Mouse (Mus musculus) ES-E14 (cell line): ENCODE measurements around the gene Ppp6r2. TPM values are rescaled to one million over a fixed set of nuclear protein-coding genes. Genes with fewer than 3 reads are reported as not detected.

Source experiments
- DNase-seq: peaks from one replicate; pipeline ENCODE4 v3.0.0-alpha.2; 2013; ENCODE audit warnings: low read depth, low spot score
- H3K27ac ChIP-seq: 2 replicates; pipeline ENCODE4 v1.5.1; 2012; ENCODE audit warnings: low read depth, mild to moderate bottlenecking, low read length, moderate library complexity, mixed read lengths; ENCODE audit not compliant: poor library complexity, insufficient read depth, severe bottlenecking
- H3K36me3 ChIP-seq: 2 replicates; pipeline ENCODE4 v1.6.1; 2012; ENCODE audit warnings: mild to moderate bottlenecking, low read length, moderate library complexity, mixed read lengths; ENCODE audit not compliant: control insufficient read depth, poor library complexity, insufficient read depth, severe bottlenecking
- H3K4me1 ChIP-seq, 2 experiments: fragments of 150-350 bp in 1 of 2; sonication (generic) in 1 of 2; 2 replicates each; pipeline ENCODE4 v1.6.1; 2012; ENCODE audit warnings: low read length in 2 of 2, mild to moderate bottlenecking in 1 of 2, mixed read lengths in 1 of 2; ENCODE audit not compliant: control insufficient read depth in 2 of 2, insufficient read depth in 2 of 2, poor library complexity in 1 of 2
- H3K4me3 ChIP-seq, 2 experiments: fragments of 150-350 bp in 1 of 2; sonication (generic) in 1 of 2; 2 replicates each; pipeline ENCODE4 v1.5.1; 2012; ENCODE audit warnings: low read length in 2 of 2, low read depth in 1 of 2, mild to moderate bottlenecking in 1 of 2, mixed read lengths in 1 of 2; ENCODE audit not compliant: insufficient read depth in 1 of 2, poor library complexity in 1 of 2, severe bottlenecking in 1 of 2
- H3K9ac ChIP-seq: 2 replicates; pipeline ENCODE4 v1.6.1; 2012; ENCODE audit warnings: low read depth, mild to moderate bottlenecking, low read length, mixed read lengths; ENCODE audit not compliant: poor library complexity, insufficient read depth, severe bottlenecking
- H3K9me3 ChIP-seq: fragments of 150-350 bp; sonication (generic); 2 replicates; pipeline ENCODE4 v1.6.1; 2012; ENCODE audit warnings: low read depth, mild to moderate bottlenecking, low read length; ENCODE audit not compliant: control insufficient read depth, insufficient read depth
- CHD2 ChIP-seq: IDR thresholded peaks from 2 replicates; pipeline ENCODE4 v1.6.1; 2014; ENCODE audit warnings: mild to moderate bottlenecking, low read depth, low read length, inconsistent platforms
- HCFC1 ChIP-seq: IDR thresholded peaks from 2 replicates; pipeline ENCODE4 v1.6.1; 2012; ENCODE audit warnings: low read length, inconsistent platforms, borderline replicate concordance; ENCODE audit not compliant: insufficient read depth
- MAFK ChIP-seq: IDR thresholded peaks from 2 replicates; pipeline ENCODE4 v1.6.1; 2014; ENCODE audit warnings: mild to moderate bottlenecking, low read depth, low read length, inconsistent platforms; ENCODE audit not compliant: insufficient read depth
- ZC3H11A ChIP-seq: IDR thresholded peaks from 2 replicates; pipeline ENCODE4 v1.6.1; 2012; ENCODE audit warnings: low read depth, mild to moderate bottlenecking, inconsistent platforms, low read length, borderline replicate concordance
- ZNF384 ChIP-seq: IDR thresholded peaks from 2 replicates; pipeline ENCODE4 v1.6.1; 2012; ENCODE audit warnings: low read depth, low read length, inconsistent platforms
- in situ Hi-C, 2 experiments: fragments of 600-800 bp; cut with MboI; formaldehyde crosslinking; loops; one replicate each; pipeline ENCODE4 v1.15.1; 2025; ENCODE audit warnings: low sequenced_read_pairs in 2 of 2, inconsistent platforms in 1 of 2; ENCODE audit not compliant: unreplicated experiment in 2 of 2
- total RNA-seq: library from RNA; depleted of rRNA; stranded (reverse); fragments of 300-350 nt; gene quantifications from 2 replicates; pipeline ENCODE4 v1.2.3, GENCODE M21; 2012

Gene Ppp6r2
- total RNA-seq, 1 experiment = 8.6 TPM

- TF ChIP-seq HCFC1 (no peak), MAFK (no peak)
- no peaks in the 10 kb centered on the region for H3K9me3 ChIP-seq
- DNase-seq = no peak
- H3K9ac ChIP-seq = no peak overlapping the region; the same call in 1 of the 2 replicates
- H3K4me3 ChIP-seq = no peak overlapping the region
- no peaks in the 10 kb centered on the region for H3K36me3 ChIP-seq
- in situ Hi-C loops = no loop called here
- H3K27ac ChIP-seq = no peak overlapping the region
- no peaks in the 10 kb centered on the region for H3K4me1 ChIP-seq
Observed at GRCm38 (mm10) chr15:89239751-89240392, 28.5 kb downstream of the Ppp6r2 start.

DNA sequence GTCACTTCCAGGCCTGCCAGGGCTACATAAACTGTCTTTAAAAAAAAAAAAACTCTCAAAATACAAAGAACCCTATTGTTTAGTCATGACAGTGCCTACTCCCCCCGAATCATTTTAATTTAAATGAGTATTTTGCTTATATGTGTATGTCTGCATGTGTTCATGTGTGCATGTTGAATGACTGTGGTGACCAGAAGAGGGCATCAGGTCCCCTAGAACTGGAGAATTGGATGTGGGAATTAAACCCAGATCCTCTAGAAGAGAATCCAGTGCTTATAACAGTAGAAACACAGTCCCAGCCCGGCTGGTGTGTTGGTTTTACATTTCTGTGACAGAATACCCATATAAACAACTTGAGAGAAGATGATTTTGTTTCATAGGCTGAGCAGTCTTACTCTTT lies 29.7 kb downstream of the Ppp6r2 start:
- Histone ChIP-seq H3K9ac (no peak overlapping the region), H3K4me1 (no peaks in the 10 kb centered on the region), H3K27ac (no peak overlapping the region), H3K36me3 (no peaks in the 10 kb centered on the region), H3K4me3 (no peak overlapping the region), H3K9me3 (no peaks in the 10 kb centered on the region)
- in situ Hi-C loops = no loop called here
- no peak for DNase-seq
- no peak for TF ChIP-seq ZNF384
- TF ChIP-seq CHD2 = no peak
- no peak for TF ChIP-seq HCFC1
- no peak for TF ChIP-seq ZC3H11A
- TF ChIP-seq MAFK = no peak

- DNase-seq = no peak
- H3K4me1 ChIP-seq = no peaks in the 10 kb centered on the region
- H3K36me3 ChIP-seq = no peaks in the 10 kb centered on the region; the same call in 1 of the 2 replicates
- in situ Hi-C loops = no loop called here
- TF ChIP-seq MAFK = no peak
- no peak for TF ChIP-seq ZC3H11A
- TF ChIP-seq ZNF384 = no peak
- TF ChIP-seq CHD2 = no peak
- no peak for TF ChIP-seq HCFC1
- H3K9me3 ChIP-seq = no peaks in the 10 kb centered on the region
- H3K9ac ChIP-seq = no peak overlapping the region
- H3K4me3 ChIP-seq = no peak overlapping the region
- H3K27ac ChIP-seq = no peak overlapping the region
Observed at GRCm38 (mm10) chr15:89249063-89249462, 37.7 kb downstream of the Ppp6r2 start.

- no peak overlapping the region for H3K9ac ChIP-seq
- no peak for DNase-seq
- in situ Hi-C loops = no loop called here
- H3K4me3 ChIP-seq = no peak overlapping the region
- H3K4me1 ChIP-seq = no peaks in the 10 kb centered on the region
- no peak overlapping the region for H3K27ac ChIP-seq
- peaks cover 1% of the 10 kb centered on the region; the same call in 1 of the 2 replicates for H3K36me3 ChIP-seq
- H3K9me3 ChIP-seq = no peaks in the 10 kb centered on the region
- TF ChIP-seq ZNF384 (no peak), CHD2 (no peak), HCFC1 (no peak), MAFK (no peak), ZC3H11A (no peak)
Observed at GRCm38 (mm10) chr15:89255330-89255729, 44.0 kb downstream of the Ppp6r2 start.

- no peak overlapping the region for H3K4me3 ChIP-seq
- H3K36me3 ChIP-seq = peaks cover 1% of the 10 kb centered on the region; the same call in 1 of the 2 replicates
- no peaks in the 10 kb centered on the region for H3K4me1 ChIP-seq
- H3K9ac ChIP-seq = no peak overlapping the region
- H3K9me3 ChIP-seq = no peaks in the 10 kb centered on the region
- in situ Hi-C loops = no loop called here
- DNase-seq = no peak
- TF ChIP-seq HCFC1 (no peak), CHD2 (no peak), ZC3H11A (no peak), MAFK (no peak), ZNF384 (no peak)
- no peak overlapping the region for H3K27ac ChIP-seq
Observed at GRCm38 (mm10) chr15:89258997-89259396, 47.6 kb downstream of the Ppp6r2 start.
